Mouse (Mus musculus) embryonic fibroblast, embryonic 13.5 days (primary cell): Measurements from ENCODE around the gene Farp2.

Experiments used
- CTCF ChIP-seq: IDR thresholded peaks from 2 replicates; pipeline ENCODE4 v1.5.1; 2011; ENCODE audit warnings: mild to moderate bottlenecking, control low read depth, low read length, moderate library complexity, borderline replicate concordance; ENCODE audit not compliant: insufficient read depth
- POLR2A ChIP-seq: IDR thresholded peaks from 2 replicates; pipeline ENCODE4 v1.6.1; 2011; ENCODE audit warnings: low read depth, mild to moderate bottlenecking, control low read depth, low read length, moderate library complexity

- TF ChIP-seq CTCF (peak; percentile 29; the same call in 1 of the 2 replicates), POLR2A (peak; percentile 85)
Measured at GRCm38 (mm10) chr1:93477758-93478585, 33.9 kb upstream of the Farp2 start.
